Mouse (Mus musculus) small intestine, adult 2 months (tissue): ENCODE results near the gene Jagn1.

ENCODE experiments used
- CTCF ChIP-seq: fragments of 200-500 bp; IDR thresholded peaks from 2 replicates; pipeline ENCODE4 v1.5.1; 2012; ENCODE audit warnings: low read depth, mild to moderate bottlenecking, control low read depth, inconsistent platforms, low read length, moderate library complexity, mixed read lengths; ENCODE audit not compliant: insufficient replicate concordance, insufficient read length; ENCODE audit errors: extremely low read depth
- POLR2A ChIP-seq: fragments of 200-500 bp; IDR thresholded peaks from 2 replicates; pipeline ENCODE4 v1.6.1; 2012; ENCODE audit warnings: low read depth, mild to moderate bottlenecking, control low read depth, inconsistent platforms, low read length, moderate library complexity

- TF ChIP-seq POLR2A (no peak), CTCF (no peak)
These were observed 15.7 kb upstream of the Jagn1 start for GRCm38 (mm10) chr6:113426696-113427095.
